Mouse (Mus musculus) layer of hippocampus, adult 18-20 months (tissue): ENCODE data around the gene Tenm4. TPM values are rescaled to one million over a fixed set of nuclear protein-coding genes. Genes with fewer than 3 reads are reported as not detected.

Experiments used
- DNase-seq, 2 experiments: peaks; one replicate each; pipeline ENCODE4 v3.0.0; 2022; ENCODE audit warnings: low spot score in 2 of 2
- total RNA-seq, 2 experiments: library from RNA; stranded (reverse); gene quantifications; 2 replicates each; pipeline ENCODE4 v1.2.3; 2021

The Tenm4 gene
- total RNA-seq, 2 experiments from 2014 or later, result 107 to 108 TPM

GRCm38 (mm10) chr7:96719926-96720325, 548.9 kb downstream of the Tenm4 start:
- DNase-seq, result no peak

GRCm38 (mm10) chr7:96720465-96720864, 549.4 kb downstream of the Tenm4 start:
- no peak for DNase-seq

- DNase-seq, result no peak
These were observed 551.8 kb downstream of the Tenm4 start for GRCm38 (mm10) chr7:96722796-96723195.

GRCm38 (mm10) chr7:96725603-96726002, 554.6 kb downstream of the Tenm4 start:
- DNase-seq, result no peak

- DNase-seq, result no peak
These were observed 559.3 kb downstream of the Tenm4 start for GRCm38 (mm10) chr7:96730360-96730759.

- no peak for DNase-seq
These were observed 560.9 kb downstream of the Tenm4 start for GRCm38 (mm10) chr7:96731947-96732346.

GRCm38 (mm10) chr7:96734315-96735058, 563.4 kb downstream of the Tenm4 start:
- peak in 1 of 2 experiments; percentile 34 for DNase-seq

- DNase-seq, result no peak
These were observed 569.6 kb downstream of the Tenm4 start for GRCm38 (mm10) chr7:96740631-96741030.

GRCm38 (mm10) chr7:96742221-96742620, 571.2 kb downstream of the Tenm4 start:
- DNase-seq, result no peak

- peak in 1 of 2 experiments; percentile 44 for DNase-seq
These were observed 574.9 kb downstream of the Tenm4 start for GRCm38 (mm10) chr7:96745956-96746355.

GRCm38 (mm10) chr7:96746706-96747105, 575.7 kb downstream of the Tenm4 start:
- no peak for DNase-seq

GRCm38 (mm10) chr7:96748538-96749045, 577.5 kb downstream of the Tenm4 start:
- no peak for DNase-seq

GRCm38 (mm10) chr7:96749753-96750152, 578.7 kb downstream of the Tenm4 start:
- no peak for DNase-seq

- DNase-seq, result no peak
These were observed 580.2 kb downstream of the Tenm4 start for GRCm38 (mm10) chr7:96751236-96751635.

- no peak for DNase-seq
These were observed 581.7 kb downstream of the Tenm4 start for GRCm38 (mm10) chr7:96752776-96753175.

- no peak for DNase-seq
These were observed 582.5 kb downstream of the Tenm4 start for GRCm38 (mm10) chr7:96753335-96754095.

GRCm38 (mm10) chr7:96754175-96754574, 583.1 kb downstream of the Tenm4 start:
- DNase-seq, result no peak

GRCm38 (mm10) chr7:96755459-96756094, 584.5 kb downstream of the Tenm4 start:
- DNase-seq, result no peak

GRCm38 (mm10) chr7:96756104-96756742, 585.2 kb downstream of the Tenm4 start:
- no peak for DNase-seq

GRCm38 (mm10) chr7:96757067-96757466, 586.0 kb downstream of the Tenm4 start:
- DNase-seq, result no peak

GRCm38 (mm10) chr7:96760208-96760607, 589.2 kb downstream of the Tenm4 start:
- DNase-seq, result no peak
